Mouse (Mus musculus): ENCODE results near the gene Flvcr2. TPM values are rescaled to one million over a fixed set of nuclear protein-coding genes. Genes with fewer than 3 reads are reported as not detected.

Flvcr2 gene
- polyA plus RNA-seq, 1 experiment from 2014 or later: 7.0 TPM

- H3K4me1 ChIP-seq (replicated peaks; ENCODE audit: insufficient read depth, low read length): no peaks in the 10 kb centered on the region
- H3K4me3 ChIP-seq (replicated peaks; ENCODE audit: low read depth, low read length): no peak overlapping the region
- no peak overlapping the region for H3K9ac ChIP-seq (ENCODE audit: low read depth, low read length)
- H3K4me2 ChIP-seq (ENCODE audit: low read length): no peak overlapping the region
- no peaks in the 10 kb centered on the region for H3K36me3 ChIP-seq (ENCODE audit: insufficient read depth, low read length)
- WGBS: 81% methylated on average over 4 of the region's 4 CpGs
- ATAC-seq (replicated peaks; ENCODE audit: low FRiP score, low read depth) (no peak), DNase-seq (ENCODE audit: low spot score) (no peak)
- TF ChIP-seq CTCF (IDR thresholded peaks at IDR 0.05; ENCODE audit: low read depth): no peak
- no peak overlapping the region for H3K27ac ChIP-seq
- no peaks in the 10 kb centered on the region for H3K27me3 ChIP-seq (ENCODE audit: insufficient read depth, low read length)
- H3K9me3 ChIP-seq (replicated peaks; ENCODE audit: low read length): no peaks in the 10 kb centered on the region
These were observed 15.1 kb downstream of the Flvcr2 start for GRCm38 (mm10) chr12:85761471-85761870.

- no peak for DNase-seq (ENCODE audit: low spot score)
- no peak for TF ChIP-seq CTCF (IDR thresholded peaks at IDR 0.05; ENCODE audit: low read depth)
- no peak for ATAC-seq (replicated peaks; ENCODE audit: low FRiP score, low read depth)
- H3K9me3 ChIP-seq (replicated peaks; ENCODE audit: low read length): no peaks in the 10 kb centered on the region
- H3K36me3 ChIP-seq (ENCODE audit: insufficient read depth, low read length): no peaks in the 10 kb centered on the region
- no peak overlapping the region for H3K4me2 ChIP-seq (ENCODE audit: low read length)
- no peak overlapping the region for H3K9ac ChIP-seq (ENCODE audit: low read depth, low read length)
- 81% methylated on average over 1 of the region's 1 CpGs for WGBS
- no peak overlapping the region for H3K4me3 ChIP-seq (replicated peaks; ENCODE audit: low read depth, low read length)
- no peak overlapping the region for H3K27ac ChIP-seq
- H3K4me1 ChIP-seq (replicated peaks; ENCODE audit: insufficient read depth, low read length): no peaks in the 10 kb centered on the region
- no peaks in the 10 kb centered on the region for H3K27me3 ChIP-seq (ENCODE audit: insufficient read depth, low read length)
These were observed 18.3 kb downstream of the Flvcr2 start for GRCm38 (mm10) chr12:85764686-85765085.

- Histone ChIP-seq H3K9me3 (replicated peaks; ENCODE audit: low read length) (no peaks in the 10 kb centered on the region), H3K36me3 (ENCODE audit: insufficient read depth, low read length) (no peaks in the 10 kb centered on the region), H3K4me2 (ENCODE audit: low read length) (no peak overlapping the region), H3K4me1 (replicated peaks; ENCODE audit: insufficient read depth, low read length) (no peaks in the 10 kb centered on the region), H3K9ac (ENCODE audit: low read depth, low read length) (no peak overlapping the region), H3K27ac (no peak overlapping the region), H3K27me3 (ENCODE audit: insufficient read depth, low read length) (no peaks in the 10 kb centered on the region), H3K4me3 (replicated peaks; ENCODE audit: low read depth, low read length) (no peak overlapping the region)
- ATAC-seq (replicated peaks; ENCODE audit: low FRiP score, low read depth) (no peak), DNase-seq (ENCODE audit: low spot score) (no peak)
- no peak for TF ChIP-seq CTCF (IDR thresholded peaks at IDR 0.05; ENCODE audit: low read depth)
- 80% methylated on average over 3 of the region's 3 CpGs for WGBS
These were observed 19.9 kb downstream of the Flvcr2 start for GRCm38 (mm10) chr12:85766287-85766686.

- Histone ChIP-seq H3K4me3 (replicated peaks; ENCODE audit: low read depth, low read length) (no peak overlapping the region), H3K36me3 (ENCODE audit: insufficient read depth, low read length) (no peaks in the 10 kb centered on the region), H3K27ac (no peak overlapping the region), H3K9me3 (replicated peaks; ENCODE audit: low read length) (no peaks in the 10 kb centered on the region), H3K4me1 (replicated peaks; ENCODE audit: insufficient read depth, low read length) (no peaks in the 10 kb centered on the region), H3K4me2 (ENCODE audit: low read length) (no peak overlapping the region), H3K9ac (ENCODE audit: low read depth, low read length) (no peak overlapping the region), H3K27me3 (ENCODE audit: insufficient read depth, low read length) (no peaks in the 10 kb centered on the region)
- DNase-seq (ENCODE audit: low spot score): no peak
- 52% methylated on average over 4 of the region's 4 CpGs for WGBS
- TF ChIP-seq CTCF (IDR thresholded peaks at IDR 0.05; ENCODE audit: low read depth): no peak
- ATAC-seq (replicated peaks; ENCODE audit: low FRiP score, low read depth): no peak
These were observed 21.4 kb downstream of the Flvcr2 start for GRCm38 (mm10) chr12:85767750-85768149.

- H3K4me1 ChIP-seq (replicated peaks; ENCODE audit: insufficient read depth, low read length): no peaks in the 10 kb centered on the region
- TF ChIP-seq CTCF (IDR thresholded peaks at IDR 0.05; ENCODE audit: low read depth): no peak
- H3K27ac ChIP-seq: no peak overlapping the region
- no peak for ATAC-seq (replicated peaks; ENCODE audit: low FRiP score, low read depth)
- DNase-seq (ENCODE audit: low spot score): no peak
- H3K27me3 ChIP-seq (ENCODE audit: insufficient read depth, low read length): no peaks in the 10 kb centered on the region
- H3K9ac ChIP-seq (ENCODE audit: low read depth, low read length): no peak overlapping the region
- no peak overlapping the region for H3K4me3 ChIP-seq (replicated peaks; ENCODE audit: low read depth, low read length)
- no peaks in the 10 kb centered on the region for H3K36me3 ChIP-seq (ENCODE audit: insufficient read depth, low read length)
- no peaks in the 10 kb centered on the region for H3K9me3 ChIP-seq (replicated peaks; ENCODE audit: low read length)
- no peak overlapping the region for H3K4me2 ChIP-seq (ENCODE audit: low read length)
- WGBS: 33% methylated on average over 3 of the region's 3 CpGs
These were observed 25.0 kb downstream of the Flvcr2 start for GRCm38 (mm10) chr12:85771356-85771755.

- no peak for ATAC-seq (replicated peaks; ENCODE audit: low FRiP score, low read depth)
These were observed 32.6 kb downstream of the Flvcr2 start for GRCm38 (mm10) chr12:85778962-85779361.

GRCm38 (mm10) chr12:85779707-85780106 lies 33.4 kb downstream of the Flvcr2 start:
- Histone ChIP-seq H3K4me1 (replicated peaks; ENCODE audit: insufficient read depth, low read length) (no peaks in the 10 kb centered on the region), H3K9ac (ENCODE audit: low read depth, low read length) (no peak overlapping the region), H3K9me3 (replicated peaks; ENCODE audit: low read length) (no peaks in the 10 kb centered on the region), H3K4me2 (ENCODE audit: low read length) (no peak overlapping the region), H3K27ac (no peak overlapping the region), H3K4me3 (replicated peaks; ENCODE audit: low read depth, low read length) (no peak overlapping the region), H3K36me3 (ENCODE audit: insufficient read depth, low read length) (no peaks in the 10 kb centered on the region), H3K27me3 (ENCODE audit: insufficient read depth, low read length) (no peaks in the 10 kb centered on the region)
- no peak for ATAC-seq (replicated peaks; ENCODE audit: low FRiP score, low read depth)
- WGBS: 94% methylated on average over 5 of the region's 5 CpGs
- no peak for DNase-seq (ENCODE audit: low spot score)
- no peak for TF ChIP-seq CTCF (IDR thresholded peaks at IDR 0.05; ENCODE audit: low read depth)

More at GRCm38 (mm10) chr12:85778962-85779361, 32.6 kb downstream of the Flvcr2 start:
- no peak overlapping the region for H3K4me3 ChIP-seq (replicated peaks; ENCODE audit: low read depth, low read length)
- no peak overlapping the region for H3K27ac ChIP-seq
- no peaks in the 10 kb centered on the region for H3K36me3 ChIP-seq (ENCODE audit: insufficient read depth, low read length)
- TF ChIP-seq CTCF (IDR thresholded peaks at IDR 0.05; ENCODE audit: low read depth): no peak
- no peak overlapping the region for H3K4me2 ChIP-seq (ENCODE audit: low read length)
- H3K4me1 ChIP-seq (replicated peaks; ENCODE audit: insufficient read depth, low read length): no peaks in the 10 kb centered on the region
- H3K9me3 ChIP-seq (replicated peaks; ENCODE audit: low read length): no peaks in the 10 kb centered on the region
- no peaks in the 10 kb centered on the region for H3K27me3 ChIP-seq (ENCODE audit: insufficient read depth, low read length)
- DNase-seq (ENCODE audit: low spot score): no peak
- 26% methylated on average over 3 of the region's 3 CpGs for WGBS
- no peak overlapping the region for H3K9ac ChIP-seq (ENCODE audit: low read depth, low read length)
